Mouse (Mus musculus): ENCODE results near the gene Gm37240.

- TF ChIP-seq POLR2A (IDR thresholded peaks at IDR 0.05; ENCODE audit: borderline replicate concordance, control insufficient read depth, low read depth, low read length) = no peak
- no peak for TF ChIP-seq CTCF (IDR thresholded peaks at IDR 0.05; ENCODE audit: control insufficient read depth, insufficient read depth, low read length)
Measured at GRCm38 (mm10) chr3:85398483-85398835, 488.9 kb downstream of the Gm37240 start.
